Mouse (Mus musculus): ENCODE results near the gene Frrs1.

DNA sequence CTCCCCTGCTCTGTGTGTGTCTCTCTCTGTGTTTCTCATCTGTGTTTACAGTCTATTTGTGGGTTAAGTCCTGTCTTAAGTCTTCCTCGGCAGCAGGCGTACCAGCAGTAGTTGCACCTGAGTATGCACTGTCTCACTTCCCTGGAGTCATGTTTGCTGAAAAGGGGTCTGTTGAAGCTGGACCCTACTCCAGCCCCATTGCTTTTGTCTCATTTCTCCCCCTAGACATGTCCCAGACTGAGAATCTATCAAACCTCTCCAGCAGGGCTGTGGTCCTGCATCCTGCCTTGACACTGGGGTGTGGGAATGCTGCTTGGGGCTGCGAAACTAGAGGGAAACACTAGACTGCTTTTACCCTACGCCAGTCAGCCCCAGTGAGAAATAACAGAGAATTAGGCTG is 25.8 kb upstream of the Frrs1 start:
- TF ChIP-seq CTCF (IDR thresholded peaks at IDR 0.05; ENCODE audit: borderline replicate concordance, insufficient read depth, low read depth, low read length) (no peak), POLR2A (IDR thresholded peaks at IDR 0.05; ENCODE audit: borderline replicate concordance, insufficient read depth, low read length) (no peak)

All from cerebellum, adult 2 months (tissue).